Mouse (Mus musculus) splenic B cell, adult 2 months (primary cell): ENCODE measurements around the gene Acpp.

Experiments
- DNase-seq: peaks from one replicate; pipeline ENCODE4 v3.0.0-alpha.2; 2011; ENCODE audit warnings: low read depth, low spot score
- H3K27me3 ChIP-seq: 2 replicates; pipeline ENCODE4 v1.6.1; 2012; ENCODE audit warnings: mild to moderate bottlenecking, low read length, moderate library complexity, mixed read lengths; ENCODE audit not compliant: control insufficient read depth, poor library complexity, insufficient read depth, severe bottlenecking
- H3K36me3 ChIP-seq: 2 replicates; pipeline ENCODE4 v1.6.1; 2012; ENCODE audit warnings: mild to moderate bottlenecking, low read length, moderate library complexity, mixed read lengths; ENCODE audit not compliant: control insufficient read depth, poor library complexity, insufficient read depth, severe bottlenecking

Gene Acpp

GRCm38 (mm10) chr9:104331301-104331700 is 6.2 kb downstream of the Acpp start:
- no peak for DNase-seq
- H3K36me3 ChIP-seq = no peaks in the 10 kb centered on the region
- H3K27me3 ChIP-seq = no peaks in the 10 kb centered on the region

GRCm38 (mm10) chr9:104328655-104329054 is 8.9 kb downstream of the Acpp start:
- Histone ChIP-seq H3K27me3 (no peaks in the 10 kb centered on the region), H3K36me3 (no peaks in the 10 kb centered on the region)
- no peak for DNase-seq

GRCm38 (mm10) chr9:104321519-104321918 is 16.0 kb downstream of the Acpp start:
- no peak for DNase-seq
- no peaks in the 10 kb centered on the region for H3K36me3 ChIP-seq
- H3K27me3 ChIP-seq = no peaks in the 10 kb centered on the region

- no peak for DNase-seq
- H3K27me3 ChIP-seq = no peaks in the 10 kb centered on the region
Observed at GRCm38 (mm10) chr9:104316351-104316750, 21.2 kb downstream of the Acpp start.

GRCm38 (mm10) chr9:104315499-104315898 is 22.0 kb downstream of the Acpp start:
- Histone ChIP-seq H3K27me3 (no peaks in the 10 kb centered on the region), H3K36me3 (no peaks in the 10 kb centered on the region)
- DNase-seq = peak; percentile 40

More at GRCm38 (mm10) chr9:104316351-104316750, 21.2 kb downstream of the Acpp start:
- no peaks in the 10 kb centered on the region for H3K36me3 ChIP-seq

- Histone ChIP-seq H3K27me3 (no peaks in the 10 kb centered on the region), H3K36me3 (no peaks in the 10 kb centered on the region)
- peak; percentile 82 for DNase-seq
Observed at GRCm38 (mm10) chr9:104306734-104307133, 30.8 kb downstream of the Acpp start.

- no peak for DNase-seq
- Histone ChIP-seq H3K27me3 (no peaks in the 10 kb centered on the region), H3K36me3 (no peaks in the 10 kb centered on the region)
Observed at GRCm38 (mm10) chr9:104305333-104306111, 32.0 kb downstream of the Acpp start.

- Histone ChIP-seq H3K27me3 (no peaks in the 10 kb centered on the region), H3K36me3 (no peaks in the 10 kb centered on the region)
- DNase-seq = no peak
Observed at GRCm38 (mm10) chr9:104304800-104305199, 32.7 kb downstream of the Acpp start.

GRCm38 (mm10) chr9:104304376-104304775 is 33.2 kb downstream of the Acpp start:
- Histone ChIP-seq H3K27me3 (no peaks in the 10 kb centered on the region), H3K36me3 (no peaks in the 10 kb centered on the region)
- no peak for DNase-seq

GRCm38 (mm10) chr9:104300569-104300968 is 37.0 kb downstream of the Acpp start:
- Histone ChIP-seq H3K27me3 (no peaks in the 10 kb centered on the region), H3K36me3 (no peaks in the 10 kb centered on the region)
- DNase-seq = no peak

GRCm38 (mm10) chr9:104297041-104297440 is 40.5 kb downstream of the Acpp start:
- no peak for DNase-seq
- H3K27me3 ChIP-seq = no peaks in the 10 kb centered on the region
- no peaks in the 10 kb centered on the region for H3K36me3 ChIP-seq

- no peaks in the 10 kb centered on the region for H3K36me3 ChIP-seq
- DNase-seq = no peak
- H3K27me3 ChIP-seq = no peaks in the 10 kb centered on the region
Observed at GRCm38 (mm10) chr9:104284934-104285333, 52.6 kb downstream of the Acpp start.

GRCm38 (mm10) chr9:104282536-104282935 is 55.0 kb downstream of the Acpp start:
- DNase-seq = no peak
- no peaks in the 10 kb centered on the region for H3K27me3 ChIP-seq

GRCm38 (mm10) chr9:104281737-104282136 is 55.8 kb downstream of the Acpp start:
- DNase-seq = no peak

More at GRCm38 (mm10) chr9:104282536-104282935, 55.0 kb downstream of the Acpp start:
- no peaks in the 10 kb centered on the region for H3K36me3 ChIP-seq

GRCm38 (mm10) chr9:104280725-104281495 is 56.6 kb downstream of the Acpp start:
- Histone ChIP-seq H3K27me3 (no peaks in the 10 kb centered on the region), H3K36me3 (no peaks in the 10 kb centered on the region)
- DNase-seq = peak; percentile 67

More at GRCm38 (mm10) chr9:104281737-104282136, 55.8 kb downstream of the Acpp start:
- H3K36me3 ChIP-seq = no peaks in the 10 kb centered on the region
- H3K27me3 ChIP-seq = no peaks in the 10 kb centered on the region
